Mouse (Mus musculus) ES-E14 (cell line): ENCODE results near the gene Iqschfp.

Source experiments
- CHD2 ChIP-seq: IDR thresholded peaks from 2 replicates; pipeline ENCODE4 v1.6.1; 2014; ENCODE audit warnings: mild to moderate bottlenecking, low read depth, low read length, inconsistent platforms
- ZC3H11A ChIP-seq: IDR thresholded peaks from 2 replicates; pipeline ENCODE4 v1.6.1; 2012; ENCODE audit warnings: low read depth, mild to moderate bottlenecking, inconsistent platforms, low read length, borderline replicate concordance

GRCm38 (mm10) chr3:68269251-68269650 lies 377.2 kb downstream of the Iqschfp start:
- TF ChIP-seq ZC3H11A (no peak), CHD2 (no peak)
